Comparison of ENCODE assay signal across 1 mouse cellular context in genomic region chr8:84792429-84792947, GRCm38 (mm10).
TF ChIP-seq lines count a peak whose summit lies in the region.

No protein-coding gene starts in this region.

TF ChIP-seq in myocyte, 11 proteins besides CTCF, POLR2A, EP300 and RAD21:
- TF ChIP-seq CEBPB (IDR thresholded peaks at IDR 0.05; ENCODE audit: insufficient read depth, poor library complexity, severe bottlenecking) (no peak), USF1 (IDR thresholded peaks at IDR 0.05; ENCODE audit: low read depth) (peak; percentile 83)
